Mouse (Mus musculus): ENCODE data around the gene Abhd14a. TPM values are rescaled to one million over a fixed set of nuclear protein-coding genes. Genes with fewer than 3 reads are reported as not detected.

The Abhd14a gene
- total and polyA plus RNA-seq, 3 experiments, result 5.7 to 24.0 (median 7.7) TPM

- Histone ChIP-seq H3K9me3 (replicated peaks) (no peaks in the 10 kb centered on the region), H3K36me3 (replicated peaks) (no peaks in the 10 kb centered on the region), H3K4me1 (ENCODE audit: insufficient read depth, low read depth, low read length) (peaks cover 34% of the 10 kb centered on the region), H3K27me3 (ENCODE audit: insufficient read depth, low read length) (peaks cover 47% of the 10 kb centered on the region), H3K4me3 (ENCODE audit: low read depth, low read length) (no peak overlapping the region)
- ATAC-seq (ENCODE audit: extremely low read depth, insufficient number of reproducible peaks, low FRiP score, poor library complexity, severe bottlenecking), result peak; percentile 49
- no peak for TF ChIP-seq TAL1 (conservative IDR thresholded peaks at IDR 0.05; ENCODE audit: low read depth, low read length)
- peak; percentile 71 for TF ChIP-seq CTCF (IDR thresholded peaks at IDR 0.05; ENCODE audit: low read depth, low read length)
- DNase-seq (ENCODE audit: low spot score), result peak; percentile 59
Measured at GRCm38 (mm10) chr9:106421865-106422160, 25.7 kb downstream of the Abhd14a start.

- DNase-seq (ENCODE audit: low spot score), result no peak
- TF ChIP-seq GATA2 (IDR thresholded peaks at IDR 0.05; ENCODE audit: borderline replicate concordance, low read depth, low read length) (no peak), POLR2AphosphoS5 (IDR thresholded peaks at IDR 0.05; ENCODE audit: insufficient replicate concordance, low read depth, low read length) (no peak), GATA1 (IDR thresholded peaks at IDR 0.05; ENCODE audit: borderline replicate concordance, low read length) (no peak), TAL1 (conservative IDR thresholded peaks at IDR 0.05; ENCODE audit: low read depth, low read length) (no peak), CTCF (IDR thresholded peaks at IDR 0.05; ENCODE audit: low read depth, low read length) (no peak)
- Histone ChIP-seq H3K4me3 (ENCODE audit: low read depth, low read length) (no peak overlapping the region), H3K9me3 (replicated peaks) (no peaks in the 10 kb centered on the region), H3K4me1 (ENCODE audit: insufficient read depth, low read depth, low read length) (peaks cover 34% of the 10 kb centered on the region), H3K27me3 (ENCODE audit: insufficient read depth, low read length) (peaks cover 47% of the 10 kb centered on the region), H3K36me3 (replicated peaks) (no peaks in the 10 kb centered on the region)
- no peak for ATAC-seq (ENCODE audit: extremely low read depth, insufficient number of reproducible peaks, low FRiP score, poor library complexity, severe bottlenecking)
Measured at GRCm38 (mm10) chr9:106421033-106421864, 26.2 kb downstream of the Abhd14a start.

- DNase-seq (ENCODE audit: low spot score) (peak; percentile 28), ATAC-seq (ENCODE audit: extremely low read depth, insufficient number of reproducible peaks, low FRiP score, poor library complexity, severe bottlenecking) (no peak)
- TF ChIP-seq GATA1 (IDR thresholded peaks at IDR 0.05; ENCODE audit: borderline replicate concordance, low read length), result no peak
- TF ChIP-seq POLR2AphosphoS5 (IDR thresholded peaks at IDR 0.05; ENCODE audit: insufficient replicate concordance, low read depth, low read length), result no peak
- TF ChIP-seq TAL1 (conservative IDR thresholded peaks at IDR 0.05; ENCODE audit: low read depth, low read length), result no peak
- TF ChIP-seq GATA2 (IDR thresholded peaks at IDR 0.05; ENCODE audit: borderline replicate concordance, low read depth, low read length), result no peak
- TF ChIP-seq CTCF (IDR thresholded peaks at IDR 0.05; ENCODE audit: low read depth, low read length), result no peak
- Histone ChIP-seq H3K4me3 (ENCODE audit: low read depth, low read length) (no peak overlapping the region), H3K9me3 (replicated peaks) (no peaks in the 10 kb centered on the region), H3K36me3 (replicated peaks) (no peaks in the 10 kb centered on the region), H3K27me3 (ENCODE audit: insufficient read depth, low read length) (peaks cover 44% of the 10 kb centered on the region), H3K4me1 (ENCODE audit: insufficient read depth, low read depth, low read length) (peaks cover 34% of the 10 kb centered on the region)
Measured at GRCm38 (mm10) chr9:106420608-106421007, 26.9 kb downstream of the Abhd14a start.

GRCm38 (mm10) chr9:106417841-106418625, 29.4 kb downstream of the Abhd14a start:
- H3K9me3 ChIP-seq (replicated peaks), result no peaks in the 10 kb centered on the region
- H3K4me3 ChIP-seq (ENCODE audit: low read depth, low read length), result peak overlapping the region; percentile 48; the same call in 1 of the 2 replicates
- peaks cover 34% of the 10 kb centered on the region for H3K4me1 ChIP-seq (ENCODE audit: insufficient read depth, low read depth, low read length)
- no peak for ATAC-seq (ENCODE audit: extremely low read depth, insufficient number of reproducible peaks, low FRiP score, poor library complexity, severe bottlenecking)
- H3K36me3 ChIP-seq (replicated peaks), result no peaks in the 10 kb centered on the region
- peak; percentile 35 for DNase-seq (ENCODE audit: low spot score)
- H3K27me3 ChIP-seq (ENCODE audit: insufficient read depth, low read length), result peaks cover 49% of the 10 kb centered on the region
- TF ChIP-seq CTCF (IDR thresholded peaks at IDR 0.05; ENCODE audit: low read depth, low read length) (no peak), GATA1 (IDR thresholded peaks at IDR 0.05; ENCODE audit: borderline replicate concordance, low read length) (no peak), POLR2AphosphoS5 (IDR thresholded peaks at IDR 0.05; ENCODE audit: insufficient replicate concordance, low read depth, low read length) (no peak), TAL1 (conservative IDR thresholded peaks at IDR 0.05; ENCODE audit: low read depth, low read length) (no peak), GATA2 (IDR thresholded peaks at IDR 0.05; ENCODE audit: borderline replicate concordance, low read depth, low read length) (no peak)

- no peak for TF ChIP-seq CTCF (IDR thresholded peaks at IDR 0.05; ENCODE audit: low read depth, low read length)
- TF ChIP-seq GATA2 (IDR thresholded peaks at IDR 0.05; ENCODE audit: borderline replicate concordance, low read depth, low read length), result no peak
- no peak for TF ChIP-seq POLR2AphosphoS5 (IDR thresholded peaks at IDR 0.05; ENCODE audit: insufficient replicate concordance, low read depth, low read length)
- TF ChIP-seq GATA1 (IDR thresholded peaks at IDR 0.05; ENCODE audit: borderline replicate concordance, low read length), result no peak
- TF ChIP-seq TAL1 (conservative IDR thresholded peaks at IDR 0.05; ENCODE audit: low read depth, low read length), result no peak
- DNase-seq (ENCODE audit: low spot score) (no peak), ATAC-seq (ENCODE audit: extremely low read depth, insufficient number of reproducible peaks, low FRiP score, poor library complexity, severe bottlenecking) (no peak)
- H3K9me3 ChIP-seq (replicated peaks), result no peaks in the 10 kb centered on the region
- peaks cover 43% of the 10 kb centered on the region for H3K4me1 ChIP-seq (ENCODE audit: insufficient read depth, low read depth, low read length)
- no peak overlapping the region for H3K4me3 ChIP-seq (ENCODE audit: low read depth, low read length)
- H3K36me3 ChIP-seq (replicated peaks), result no peaks in the 10 kb centered on the region
- peaks cover 48% of the 10 kb centered on the region for H3K27me3 ChIP-seq (ENCODE audit: insufficient read depth, low read length)
Measured at GRCm38 (mm10) chr9:106416826-106417225, 30.7 kb downstream of the Abhd14a start.

GRCm38 (mm10) chr9:106413606-106414005, 33.9 kb downstream of the Abhd14a start:
- DNase-seq (ENCODE audit: low spot score) (no peak), ATAC-seq (ENCODE audit: extremely low read depth, insufficient number of reproducible peaks, low FRiP score, poor library complexity, severe bottlenecking) (no peak)
- peaks cover 39% of the 10 kb centered on the region for H3K4me1 ChIP-seq (ENCODE audit: insufficient read depth, low read depth, low read length)
- no peaks in the 10 kb centered on the region for H3K36me3 ChIP-seq (replicated peaks)
- H3K4me3 ChIP-seq (ENCODE audit: low read depth, low read length), result no peak overlapping the region
- H3K9me3 ChIP-seq (replicated peaks), result peaks cover 4% of the 10 kb centered on the region; the same call in 1 of the 2 replicates
- TF ChIP-seq TAL1 (conservative IDR thresholded peaks at IDR 0.05; ENCODE audit: low read depth, low read length) (no peak), POLR2AphosphoS5 (IDR thresholded peaks at IDR 0.05; ENCODE audit: insufficient replicate concordance, low read depth, low read length) (no peak), GATA1 (IDR thresholded peaks at IDR 0.05; ENCODE audit: borderline replicate concordance, low read length) (no peak), GATA2 (IDR thresholded peaks at IDR 0.05; ENCODE audit: borderline replicate concordance, low read depth, low read length) (no peak)
- H3K27me3 ChIP-seq (ENCODE audit: insufficient read depth, low read length), result peaks cover 43% of the 10 kb centered on the region
